Mouse (Mus musculus) liver, embryonic 14.5 days (tissue): Measurements from ENCODE around the gene Bcl9. TPM values are rescaled to one million over a fixed set of nuclear protein-coding genes. Genes with fewer than 3 reads are reported as not detected.

Source experiments
- ATAC-seq: fragments of 200-750 bp; cut with Nextera tagmentation; 2 replicates; pipeline ENCODE4 v1.8.0; 2017; ENCODE audit warnings: moderate number of reproducible peaks, mild to moderate bottlenecking, moderate library complexity; ENCODE audit not compliant: insufficient read depth
- DNase-seq, 3 experiments: peaks; one replicate each; pipeline ENCODE4 v3.0.0-alpha.2; 2012 to 2013; ENCODE audit warnings: low read depth in 3 of 3, low spot score in 3 of 3
- H3K27ac ChIP-seq: fragments of 300-500 bp; sonication (generic); 2 replicates; pipeline ENCODE4 v1.5.1; 2014; ENCODE audit warnings: moderate library complexity, mild to moderate bottlenecking, control low read depth, inconsistent platforms
- H3K27me3 ChIP-seq: fragments of 300-500 bp; sonication (generic); 2 replicates; pipeline ENCODE4 v1.6.1; 2014; ENCODE audit warnings: mild to moderate bottlenecking, low read length, moderate library complexity; ENCODE audit not compliant: control insufficient read depth, insufficient read depth
- H3K36me3 ChIP-seq: fragments of 300-500 bp; sonication (generic); replicated peaks from 2 replicates; pipeline ENCODE4 v1.6.1; 2014; ENCODE audit warnings: low read depth; ENCODE audit not compliant: control insufficient read depth, insufficient read depth
- H3K4me1 ChIP-seq, 2 experiments: fragments of 200-500 bp in 1 of 2; fragments of 300-500 bp in 1 of 2; sonication (generic) in 1 of 2; replicated peaks; 2 replicates each; pipeline ENCODE4 v1.6.1; 2012 to 2014; ENCODE audit warnings: antibody characterized with exemption in 1 of 2, inconsistent platforms in 1 of 2, low read length in 1 of 2; ENCODE audit not compliant: control insufficient read depth in 2 of 2, insufficient read depth in 2 of 2
- H3K4me2 ChIP-seq: fragments of 300-500 bp; sonication (generic); 2 replicates; pipeline ENCODE4 v1.6.1; 2014; ENCODE audit warnings: low read depth, mild to moderate bottlenecking, control low read depth, moderate library complexity
- H3K4me3 ChIP-seq, 2 experiments: fragments of 200-500 bp in 1 of 2; fragments of 300-500 bp in 1 of 2; sonication (generic) in 1 of 2; 2 replicates each; pipeline ENCODE4 v1.5.1; 2012 to 2014; ENCODE audit warnings: low read depth in 2 of 2, low read length in 2 of 2, mild to moderate bottlenecking in 2 of 2, control low read depth in 1 of 2, inconsistent platforms in 1 of 2, moderate library complexity in 1 of 2; ENCODE audit not compliant: insufficient read depth in 1 of 2
- H3K9ac ChIP-seq: fragments of 300-500 bp; sonication (generic); replicated peaks from 2 replicates; pipeline ENCODE4 v1.6.1; 2014; ENCODE audit warnings: mild to moderate bottlenecking, control low read depth, moderate library complexity
- H3K9me3 ChIP-seq: fragments of 300-500 bp; sonication (generic); 2 replicates; pipeline ENCODE4 v1.6.1; 2016; ENCODE audit warnings: low read length, mixed read lengths; ENCODE audit not compliant: control insufficient read depth
- CTCF ChIP-seq: IDR thresholded peaks from 2 replicates; pipeline ENCODE4 v1.5.1; 2016; ENCODE audit warnings: antibody characterized with exemption, low read depth, control low read depth
- EP300 ChIP-seq: IDR thresholded peaks from 2 replicates; pipeline ENCODE4 v1.6.1; 2016; ENCODE audit warnings: antibody characterized with exemption, low read depth
- WGBS: fragments of 180-500 bp; shearing (Covaris S2); extraction: QIAGEN DNeasy Blood & Tissue Kit; methylation state at CpG from one replicate; pipeline ENCODE4 v1.1.7; 2014; ENCODE audit not compliant: insufficient replicate concordance; 5-methylcytosine and 5-hydroxymethylcytosine counted together
- polyA plus RNA-seq, 2 experiments: library from polyadenylated mRNA; depleted of rRNA in 1 of 2; stranded (reverse) in 1 of 2; unstranded in 1 of 2; fragments of >200 nt; fragmentation: Nextera tagmentation in 1 of 2; extraction: Ambion mirVana in 1 of 2; gene quantifications; 2 replicates each; pipeline versions ENCODE4 v1.2.1 to v1.2.3; 2012 to 2014

Gene Bcl9
- polyA plus RNA-seq, 2 experiments: 1.6 to 2.4 TPM

- Histone ChIP-seq H3K4me2 (no peak overlapping the region), H3K27ac (no peak overlapping the region), H3K27me3 (no peaks in the 10 kb centered on the region), H3K9me3 (no peaks in the 10 kb centered on the region), H3K9ac (no peak overlapping the region), H3K4me3 (no peak overlapping the region), H3K4me1 (peaks cover 2 to 15% of the 10 kb centered on the region in 2 experiments; a peak in 2 of 4 replicates), H3K36me3 (no peaks in the 10 kb centered on the region)
- no peak for ATAC-seq
- WGBS: 58% methylated on average over 4 of the region's 4 CpGs
- DNase-seq: no peak
- no peak for TF ChIP-seq EP300
- no peak for TF ChIP-seq CTCF
Measured at GRCm38 (mm10) chr3:97161773-97162172, 135.9 kb downstream of the Bcl9 start.

- no peak for DNase-seq
Measured at GRCm38 (mm10) chr3:97160908-97161307, 136.8 kb downstream of the Bcl9 start.

GRCm38 (mm10) chr3:97159986-97160385 lies 137.7 kb downstream of the Bcl9 start:
- no peaks in the 10 kb centered on the region for H3K36me3 ChIP-seq
- peak overlapping the region in 1 of 2 experiments; percentile 88; a peak in 2 of 4 replicates for H3K4me3 ChIP-seq
- H3K4me2 ChIP-seq: peak overlapping the region; percentile 71
- peak overlapping the region; percentile 82; the same call in 1 of the 2 replicates for H3K9ac ChIP-seq
- no peak overlapping the region for H3K27ac ChIP-seq
- DNase-seq (no peak), ATAC-seq (no peak)
- H3K4me1 ChIP-seq: peaks cover 2 to 15% of the 10 kb centered on the region in 2 experiments; a peak in 2 of 4 replicates
- H3K9me3 ChIP-seq: no peaks in the 10 kb centered on the region
- 47% methylated on average over 2 of the region's 2 CpGs for WGBS
- no peak for TF ChIP-seq EP300
- TF ChIP-seq CTCF: no peak
- H3K27me3 ChIP-seq: no peaks in the 10 kb centered on the region

More at GRCm38 (mm10) chr3:97160908-97161307, 136.8 kb downstream of the Bcl9 start:
- no peak overlapping the region for H3K4me3 ChIP-seq
- no peaks in the 10 kb centered on the region for H3K27me3 ChIP-seq
- H3K27ac ChIP-seq: no peak overlapping the region
- TF ChIP-seq EP300 (no peak), CTCF (no peak)
- H3K4me2 ChIP-seq: no peak overlapping the region
- no peak for ATAC-seq
- H3K9me3 ChIP-seq: no peaks in the 10 kb centered on the region
- 78% methylated on average over 10 of the region's 10 CpGs for WGBS
- H3K36me3 ChIP-seq: no peaks in the 10 kb centered on the region
- peaks cover 2 to 15% of the 10 kb centered on the region in 2 experiments; a peak in 2 of 4 replicates for H3K4me1 ChIP-seq
- no peak overlapping the region for H3K9ac ChIP-seq

GRCm38 (mm10) chr3:97159509-97159850 lies 138.2 kb downstream of the Bcl9 start:
- Histone ChIP-seq H3K4me3 (peak overlapping the region; percentile 88 to 89), H3K4me1 (peaks cover 2 to 12% of the 10 kb centered on the region in 2 experiments; a peak in 2 of 4 replicates), H3K9me3 (no peaks in the 10 kb centered on the region), H3K4me2 (peak overlapping the region; percentile 71), H3K27ac (no peak overlapping the region), H3K36me3 (no peaks in the 10 kb centered on the region), H3K27me3 (no peaks in the 10 kb centered on the region), H3K9ac (peak overlapping the region; percentile 82)
- ATAC-seq (no peak), DNase-seq (no peak)
- no peak for TF ChIP-seq EP300
- TF ChIP-seq CTCF: no peak
- WGBS: 12% methylated on average over 6 of the region's 6 CpGs

- TF ChIP-seq EP300 (no peak), CTCF (no peak)
- Histone ChIP-seq H3K27ac (peak within 1 kb of the TSS; percentile 53), H3K4me3 (peak within 1 kb of the TSS; percentile 88 to 89), H3K27me3 (no peaks in the 10 kb centered on the region), H3K9me3 (no peaks in the 10 kb centered on the region), H3K9ac (peak within 1 kb of the TSS; percentile 82), H3K4me2 (peak within 1 kb of the TSS; percentile 71), H3K36me3 (no peaks in the 10 kb centered on the region), H3K4me1 (peaks cover 2 to 6% of the 10 kb centered on the region in 2 experiments; a peak in 2 of 4 replicates)
- DNase-seq (peak; percentile 81 to 85 (median 84)), ATAC-seq (peak; percentile 92)
- under 1% methylated on average over 53 of the region's 54 CpGs for WGBS
Measured at GRCm38 (mm10) chr3:97158611-97159508, 138.9 kb downstream of the Bcl9 start, which contains the start of gene Acp6. Acp6 (plus strand) TSS chr3:97158777.
